16 mouse cellular contexts compared by ENCODE assay signal in genomic region chr4:99348674-99349073, GRCm38 (mm10). TPM values are rescaled to one million over a fixed set of nuclear protein-coding genes. Genes with fewer than 3 reads are reported as not detected.
DNase-seq lines count a peak whose midpoint lies in the region; ATAC-seq and TF ChIP-seq lines count a peak whose summit lies in the region.
"Had no signal": no experiment of that assay in that cellular context is flagged by ENCODE, and none has a peak within 500 bp of the region (broad histone marks: within the 10 kb centered on the region; RNA-seq: fewer than 3 reads in every experiment).

No protein-coding gene starts in this region.

- 68% methylated on average over 5 of the region's 5 CpGs for WGBS in cerebellum, adult 2 months
- 66% methylated on average over 5 of the region's 5 CpGs for WGBS in liver, adult 2 months
- WGBS in liver, embryonic 11.5 days, result 56% methylated on average over 5 of the region's 5 CpGs
- WGBS in hindbrain, embryonic 12.5 days, result 67% methylated on average over 5 of the region's 5 CpGs

- no peaks in the 10 kb centered on the region for H3K4me1 ChIP-seq in cerebellum, adult 2 months (ENCODE audit: control insufficient read depth, insufficient read depth, low read length)
- H3K4me1 ChIP-seq in liver, adult 2 months (ENCODE audit: control insufficient read depth, insufficient read depth, low read length), result no peaks in the 10 kb centered on the region
- no peaks in the 10 kb centered on the region for H3K4me1 ChIP-seq in liver, embryonic 11.5 days (replicated peaks; ENCODE audit: control insufficient read depth, insufficient read depth, low read length)
- no peaks in the 10 kb centered on the region; the same call in 1 of the 2 replicates for H3K4me1 ChIP-seq in hindbrain, embryonic 12.5 days
- H3K4me1 ChIP-seq: liver, embryonic 13.5 days had no signal

- H3K4me3 ChIP-seq in cerebellum, adult 2 months (replicated peaks; ENCODE audit: insufficient read depth, low read depth, low read length), result no peak overlapping the region
- no peak overlapping the region for H3K4me3 ChIP-seq in liver, adult 2 months (ENCODE audit: insufficient read depth, low read depth, low read length)
- H3K4me3 ChIP-seq in liver, embryonic 11.5 days (ENCODE audit: low read depth, low read length), result no peak overlapping the region
- H3K4me3 ChIP-seq in hindbrain, embryonic 12.5 days, result no peak overlapping the region
- H3K4me3 ChIP-seq: embryonic facial prominence, embryonic 13.5 days; heart, embryonic 15.5 days; liver, embryonic 13.5 days; midbrain, embryonic 10.5 days; neural tube, embryonic 15.5 days had no signal

- no peak for TF ChIP-seq POLR2A in cerebellum, adult 2 months (IDR thresholded peaks at IDR 0.05; ENCODE audit: borderline replicate concordance, insufficient read depth, low read length)
- no peak for TF ChIP-seq POLR2A in liver, adult 2 months (IDR thresholded peaks at IDR 0.05; ENCODE audit: extremely low read depth, insufficient read depth, low read length)

- H3K79me2 ChIP-seq in liver, adult 2 months (ENCODE audit: control insufficient read depth, insufficient read depth, low read length), result no peaks in the 10 kb centered on the region

- H3K36me3 ChIP-seq in liver, adult 2 months (ENCODE audit: control insufficient read depth, insufficient read depth, low read length), result no peaks in the 10 kb centered on the region
- H3K36me3 ChIP-seq in liver, embryonic 11.5 days (ENCODE audit: control insufficient read depth, insufficient read depth, low read length), result no peaks in the 10 kb centered on the region
- no peaks in the 10 kb centered on the region for H3K36me3 ChIP-seq in hindbrain, embryonic 12.5 days
- H3K36me3 ChIP-seq: embryonic facial prominence, embryonic 13.5 days; heart, embryonic 15.5 days; liver, embryonic 13.5 days; midbrain, embryonic 10.5 days; neural tube, embryonic 15.5 days had no signal

- H3K4me2 ChIP-seq in liver, embryonic 11.5 days, result no peak overlapping the region
- H3K4me2 ChIP-seq in hindbrain, embryonic 12.5 days (replicated peaks), result no peak overlapping the region
- H3K4me2 ChIP-seq: embryonic facial prominence, embryonic 13.5 days; heart, embryonic 15.5 days; liver, embryonic 13.5 days; neural tube, embryonic 15.5 days had no signal

- ATAC-seq in liver, embryonic 11.5 days (replicated peaks; ENCODE audit: low FRiP score), result no peak
- ATAC-seq in hindbrain, embryonic 12.5 days (ENCODE audit: low FRiP score), result no peak

- 0 out of 2 replicates have a peak, but pooled peaks have one; percentile 5 for TF ChIP-seq CTCF in cerebellum, adult 2 months (IDR thresholded peaks at IDR 0.05; ENCODE audit: borderline replicate concordance, insufficient read depth, low read depth, low read length)
- peak; percentile 16; the same call in 1 of the 2 replicates for TF ChIP-seq CTCF in liver, adult 2 months (IDR thresholded peaks at IDR 0.05; ENCODE audit: low read depth, low read length)

- no peak overlapping the region for H3K9ac ChIP-seq in liver, adult 2 months (ENCODE audit: low read depth, low read length)
- no peak overlapping the region for H3K9ac ChIP-seq in liver, embryonic 11.5 days (ENCODE audit: low read depth, low read length)
- no peak overlapping the region for H3K9ac ChIP-seq in hindbrain, embryonic 12.5 days
- H3K9ac ChIP-seq: embryonic facial prominence, embryonic 13.5 days; heart, embryonic 15.5 days; liver, embryonic 13.5 days; neural tube, embryonic 15.5 days had no signal

- DNase-seq in cerebellum, adult 2 months, result no peak
- no peak for DNase-seq in cerebellum, adult 9-11 months
- no peak for DNase-seq in liver, adult 2 months (ENCODE audit: extremely low read depth, low read depth, low spot score)
- DNase-seq in liver, embryonic 11.5 days (ENCODE audit: low spot score), result no peak
- DNase-seq in A20 (ENCODE audit: low read depth, low spot score), result peak; percentile 45
- peak; percentile 2 for DNase-seq in c-Kit-positive CD71-positive TER-119-negative erythroid progenitor cells, embryonic 14.5 days (ENCODE audit: low read depth)
- no peak for DNase-seq in T-cell, adult 2 months (ENCODE audit: low spot score)
- DNase-seq: adrenal gland, adult 2 months; layer of hippocampus, adult 9-11 months; liver, embryonic 13.5 days had no signal

- H3K27ac ChIP-seq in cerebellum, adult 2 months (ENCODE audit: insufficient read depth, low read length), result no peak overlapping the region
- no peak overlapping the region for H3K27ac ChIP-seq in liver, adult 2 months (replicated peaks; ENCODE audit: insufficient read depth, low read depth, low read length)
- no peak overlapping the region for H3K27ac ChIP-seq in liver, embryonic 11.5 days (ENCODE audit: low read depth, low read length)
- no peak overlapping the region for H3K27ac ChIP-seq in hindbrain, embryonic 12.5 days
- H3K27ac ChIP-seq: embryonic facial prominence, embryonic 13.5 days; heart, embryonic 15.5 days; liver, embryonic 13.5 days; midbrain, embryonic 10.5 days; neural tube, embryonic 15.5 days had no signal

- no peaks in the 10 kb centered on the region for H3K9me3 ChIP-seq in liver, embryonic 11.5 days (ENCODE audit: control insufficient read depth, low read length)
- no peaks in the 10 kb centered on the region for H3K9me3 ChIP-seq in hindbrain, embryonic 12.5 days (replicated peaks)
- H3K9me3 ChIP-seq: heart, embryonic 15.5 days; liver, embryonic 13.5 days; neural tube, embryonic 15.5 days had no signal

- H3K27me3 ChIP-seq in cerebellum, adult 2 months (ENCODE audit: control insufficient read depth, insufficient read depth, low read length), result no peaks in the 10 kb centered on the region
- no peaks in the 10 kb centered on the region for H3K27me3 ChIP-seq in liver, adult 2 months (ENCODE audit: control insufficient read depth, insufficient read depth, low read length)
- no peaks in the 10 kb centered on the region for H3K27me3 ChIP-seq in liver, embryonic 11.5 days (replicated peaks; ENCODE audit: control insufficient read depth, insufficient read depth, low read length)
- H3K27me3 ChIP-seq in hindbrain, embryonic 12.5 days, result peaks cover 11% of the 10 kb centered on the region
- H3K27me3 ChIP-seq: embryonic facial prominence, embryonic 13.5 days; heart, embryonic 15.5 days; liver, embryonic 13.5 days had no signal

RNA-seq across cellular contexts. Expression of gene Gm12689, which starts 53.0 kb away (rescaled TPM):
- polyA plus RNA-seq in cerebellum, adult 2 months (2012; rRNA removed), result 3.0 and 3.6 TPM in 2 replicates
- total RNA-seq in liver, adult 2 months (2014; rRNA removed), result 0.37 and 0.60 TPM in 2 replicates
- polyA plus RNA-seq in liver, adult 2 months (2012; rRNA removed), result 0.10 and 0.57 TPM in 2 replicates
- not detected in 2 replicates for polyA plus RNA-seq in liver, embryonic 11.5 days (2014; fragmentation: Nextera tagmentation; extraction: Ambion mirVana)
- polyA plus RNA-seq in hindbrain, embryonic 12.5 days (2016; fragmentation: Nextera tagmentation; extraction: Ambion mirVana), result 0.31 TPM in 1 of 2 replicates, not detected in the other
- total RNA-seq: gastrocnemius, adult 18-20 months had no signal
- polyA plus RNA-seq: heart, embryonic 15.5 days; midbrain, embryonic 10.5 days had no signal

Comparison
In these comparisons a context has a peak if more than half of its experiments do, and no peak if none do; other contexts are left out.
1. DNase-seq: peak in A20 (single experiment) and c-Kit-positive CD71-positive TER-119-negative erythroid progenitor cells, embryonic 14.5 days (single experiment); none in cerebellum, adult 2 months (0 of 2), cerebellum, adult 9-11 months (single experiment), liver, adult 2 months (single experiment), liver, embryonic 11.5 days (single experiment) and T-cell, adult 2 months (single experiment).